Mouse (Mus musculus) hindbrain, embryonic 10.5 days (tissue): ENCODE measurements at regions not wholly inside any gene's neighbourhood (a gene's known extent, or its start where the extent isn't known, plus 50 kb on each side); places are given as distances from the start of the nearest gene placed in this dataset.

Source experiments
- DNase-seq: peaks from one replicate; pipeline ENCODE4 v3.0.0-alpha.2; 2017; ENCODE audit warnings: low spot score
- H3K27ac ChIP-seq: fragments of 300-500 bp; sonication (generic); 2 replicates; pipeline ENCODE4 v1.5.1; 2016; ENCODE audit warnings: mild to moderate bottlenecking, moderate library complexity
- H3K27me3 ChIP-seq: fragments of 300-500 bp; sonication (generic); 2 replicates; pipeline ENCODE4 v1.6.1; 2016; ENCODE audit warnings: mild to moderate bottlenecking; ENCODE audit not compliant: poor library complexity, insufficient read depth, severe bottlenecking
- H3K36me3 ChIP-seq: fragments of 300-500 bp; sonication (generic); 2 replicates; pipeline ENCODE4 v1.6.1; 2016; ENCODE audit warnings: mild to moderate bottlenecking, moderate library complexity
- H3K4me1 ChIP-seq: fragments of 300-500 bp; sonication (generic); replicated peaks from 2 replicates; pipeline ENCODE4 v1.6.1; 2016; ENCODE audit warnings: mild to moderate bottlenecking
- H3K4me3 ChIP-seq: fragments of 300-500 bp; sonication (generic); 2 replicates; pipeline ENCODE4 v1.5.1; 2016; ENCODE audit warnings: mild to moderate bottlenecking, moderate library complexity
- H3K9me3 ChIP-seq: fragments of 300-500 bp; sonication (generic); 2 replicates; pipeline ENCODE4 v1.6.1; 2016; ENCODE audit warnings: mild to moderate bottlenecking, moderate library complexity
- WGBS: fragments of 180-500 bp; shearing (Covaris S2); methylation state at CpG from one replicate; pipeline ENCODE4 v1.1.7; 2016; 5-methylcytosine and 5-hydroxymethylcytosine counted together

DNA sequence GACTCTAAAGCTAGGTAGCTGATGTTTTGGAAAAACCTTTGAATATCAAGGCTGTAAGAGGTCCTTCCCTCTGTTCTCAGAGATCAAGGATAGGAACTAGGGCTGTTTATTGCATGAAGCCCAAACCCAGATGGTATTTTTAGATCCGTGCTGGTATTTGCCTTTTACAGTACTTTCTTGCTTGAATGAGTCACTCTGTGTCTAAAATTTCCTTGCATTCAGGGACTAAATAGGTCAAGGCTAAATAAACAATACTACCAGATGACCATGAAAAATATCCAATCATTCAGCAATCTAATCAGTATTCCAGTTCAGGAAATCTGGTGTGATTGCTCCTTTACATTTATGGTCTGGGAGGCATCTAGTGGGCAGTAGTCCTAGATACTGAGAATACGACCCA, 243.6 kb downstream of the Btg1 start:
- H3K27me3 ChIP-seq = no peaks in the 10 kb centered on the region
- H3K4me1 ChIP-seq = no peaks in the 10 kb centered on the region
- H3K36me3 ChIP-seq = no peaks in the 10 kb centered on the region
- WGBS = 78% methylated on average over 2 of the region's 2 CpGs
- H3K27ac ChIP-seq = no peak overlapping the region
- no peak for DNase-seq
- H3K4me3 ChIP-seq = no peak overlapping the region
- H3K9me3 ChIP-seq = no peaks in the 10 kb centered on the region

DNA sequence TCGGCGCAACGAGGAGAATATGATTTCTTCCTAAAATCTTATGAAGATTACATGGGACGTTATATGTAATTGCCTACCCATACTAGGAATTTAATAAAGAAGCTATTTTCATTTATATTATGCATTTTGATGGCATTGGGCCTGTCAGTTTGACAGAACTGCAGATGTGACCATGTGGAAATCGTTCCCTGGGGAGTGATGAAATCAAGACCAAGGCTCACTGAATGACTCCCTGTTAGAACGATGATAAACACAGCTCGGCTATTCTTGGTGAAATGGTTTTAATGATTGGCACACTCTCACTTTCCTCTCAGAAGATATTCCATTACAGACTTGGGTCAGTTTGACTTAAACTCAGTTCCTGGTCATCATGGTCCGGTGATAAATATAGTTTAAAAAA, 246.4 kb downstream of the Btg1 start:
- Histone ChIP-seq H3K9me3 (no peaks in the 10 kb centered on the region), H3K4me1 (no peaks in the 10 kb centered on the region), H3K27ac (no peak overlapping the region), H3K36me3 (no peaks in the 10 kb centered on the region), H3K27me3 (no peaks in the 10 kb centered on the region), H3K4me3 (no peak overlapping the region)
- 84% methylated on average over 8 of the region's 8 CpGs for WGBS
- no peak for DNase-seq

DNA sequence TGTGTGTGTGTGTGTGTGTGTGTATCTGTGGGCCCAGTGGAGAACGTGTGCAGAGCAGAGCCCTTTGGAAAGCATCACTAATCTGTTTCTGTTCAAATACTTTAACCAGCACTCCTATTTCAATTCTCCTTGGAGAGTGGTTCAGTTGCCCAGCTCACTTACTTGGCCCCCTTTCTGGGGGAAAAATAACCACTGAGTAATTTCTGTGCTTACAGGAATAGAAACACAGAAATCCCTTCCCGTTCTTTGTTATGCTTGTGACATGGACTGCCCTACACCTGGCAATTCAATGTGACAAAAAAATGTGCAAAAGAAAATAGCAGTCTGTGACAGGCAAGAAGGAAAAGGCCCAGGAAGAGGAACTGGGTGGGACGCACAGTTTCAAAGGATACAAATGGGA, 249.7 kb downstream of the Btg1 start:
- no peaks in the 10 kb centered on the region for H3K9me3 ChIP-seq
- WGBS = 89% methylated on average over 3 of the region's 3 CpGs

DNA sequence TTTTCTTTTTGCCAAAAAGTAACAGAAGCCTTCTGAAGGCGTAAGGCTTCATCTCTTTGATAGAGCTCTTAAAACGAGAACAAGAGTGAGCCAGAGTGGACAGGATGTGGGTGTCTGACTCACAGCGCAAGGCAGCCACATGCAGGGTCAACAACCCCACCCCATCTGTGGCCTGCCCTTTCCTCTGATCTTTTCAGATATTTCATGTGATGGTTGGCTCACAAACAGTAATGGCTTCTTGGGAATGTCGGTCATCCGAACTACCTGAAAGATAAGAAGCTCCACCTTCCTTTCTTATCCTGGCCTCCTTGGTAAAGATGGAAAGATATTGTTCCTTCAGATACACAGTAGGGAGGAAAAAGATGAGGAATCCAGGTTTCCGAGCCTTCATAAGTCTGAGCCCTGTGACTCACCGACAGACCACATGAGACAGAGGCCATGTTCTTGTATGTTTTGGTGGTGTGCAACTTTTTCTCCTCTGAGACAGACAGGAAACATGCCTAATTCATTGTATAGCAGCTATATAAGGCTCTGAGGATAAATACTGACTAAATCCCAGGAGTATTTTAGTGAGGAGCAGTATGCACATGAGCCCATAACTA, 254.9 kb downstream of the Btg1 start:
- DNase-seq = no peak
- Histone ChIP-seq H3K36me3 (no peaks in the 10 kb centered on the region), H3K4me3 (no peak overlapping the region), H3K4me1 (no peaks in the 10 kb centered on the region), H3K27me3 (no peaks in the 10 kb centered on the region), H3K27ac (no peak overlapping the region), H3K9me3 (no peaks in the 10 kb centered on the region)
- 88% methylated on average over 7 of the region's 7 CpGs for WGBS

More for the DNA sequence above, 249.7 kb downstream of the Btg1 start:
- H3K4me1 ChIP-seq = no peaks in the 10 kb centered on the region
- no peak overlapping the region for H3K4me3 ChIP-seq
- no peaks in the 10 kb centered on the region for H3K36me3 ChIP-seq
- no peaks in the 10 kb centered on the region for H3K27me3 ChIP-seq
- no peak for DNase-seq
- H3K27ac ChIP-seq = no peak overlapping the region

DNA sequence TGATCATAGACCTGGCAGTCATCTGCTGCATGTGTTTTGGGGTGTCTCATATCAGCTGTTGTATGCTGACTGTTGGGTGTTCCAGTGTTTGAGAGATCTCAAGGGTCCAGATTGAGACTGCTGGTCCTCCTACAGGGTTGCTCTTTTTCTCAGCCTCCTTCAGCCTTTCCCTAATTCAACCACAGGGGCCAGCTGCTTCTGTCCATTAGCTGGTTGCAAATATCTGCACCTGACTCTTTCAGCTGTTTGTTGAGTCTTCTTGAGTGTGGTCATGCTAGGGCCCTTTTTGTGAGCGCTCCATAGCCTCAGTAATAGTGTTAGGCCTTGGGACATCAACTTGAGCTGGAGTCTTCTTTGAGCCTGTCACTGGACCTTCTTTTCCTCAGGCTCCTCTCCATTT, 257.8 kb downstream of the Btg1 start:
- Histone ChIP-seq H3K4me3 (no peak overlapping the region), H3K4me1 (no peaks in the 10 kb centered on the region), H3K27ac (no peak overlapping the region), H3K9me3 (no peaks in the 10 kb centered on the region), H3K36me3 (no peaks in the 10 kb centered on the region), H3K27me3 (no peaks in the 10 kb centered on the region)
- no peak for DNase-seq
- WGBS = 90% methylated on average over 1 of the region's 1 CpGs

DNA sequence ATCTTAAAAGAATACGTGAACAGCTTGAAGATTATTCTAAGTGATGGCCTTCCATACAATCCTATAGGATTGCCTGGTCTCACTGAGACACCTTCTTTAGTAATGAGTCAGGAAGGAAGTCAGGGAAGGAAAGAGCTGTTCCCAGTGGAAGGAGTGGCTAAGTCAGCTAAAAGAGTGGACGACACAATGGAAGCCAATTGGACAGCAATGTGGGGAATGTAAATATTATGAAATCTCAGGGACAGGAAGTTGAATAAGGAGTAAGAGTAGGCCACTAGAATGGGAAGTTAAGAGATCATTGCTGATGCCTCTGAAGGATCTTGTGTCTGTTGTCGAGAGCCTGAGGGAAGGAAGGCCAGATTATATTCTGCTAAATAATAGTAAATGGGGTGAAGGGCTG, 258.9 kb downstream of the Btg1 start:
- WGBS = 83% methylated on average over 3 of the region's 3 CpGs
- no peaks in the 10 kb centered on the region for H3K9me3 ChIP-seq
- no peaks in the 10 kb centered on the region for H3K36me3 ChIP-seq
- no peaks in the 10 kb centered on the region for H3K27me3 ChIP-seq
- no peak overlapping the region for H3K27ac ChIP-seq
- no peak overlapping the region for H3K4me3 ChIP-seq
- no peak for DNase-seq
- H3K4me1 ChIP-seq = no peaks in the 10 kb centered on the region

DNA sequence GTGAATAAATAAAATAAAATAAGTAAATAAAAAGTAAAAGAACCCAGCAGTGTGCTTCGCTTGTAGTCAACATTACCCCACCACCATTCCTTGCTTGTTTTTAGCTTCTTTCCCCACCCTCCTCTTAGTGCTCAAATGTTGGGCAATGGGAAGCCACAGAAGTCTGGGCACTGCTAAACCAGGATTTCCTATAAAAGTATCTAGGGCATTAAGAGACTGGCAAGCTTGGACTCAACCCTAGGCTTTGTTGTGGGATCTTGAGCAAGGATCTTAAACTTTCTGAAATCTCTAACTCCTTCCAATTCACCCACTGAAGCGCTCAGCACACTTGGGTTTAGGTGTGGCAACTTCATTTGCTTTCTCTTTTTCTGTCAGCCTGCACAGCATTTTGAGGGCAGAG, 262.6 kb downstream of the Btg1 start:
- WGBS = 92% methylated on average over 2 of the region's 2 CpGs
- no peak overlapping the region for H3K4me3 ChIP-seq
- no peak for DNase-seq

DNA sequence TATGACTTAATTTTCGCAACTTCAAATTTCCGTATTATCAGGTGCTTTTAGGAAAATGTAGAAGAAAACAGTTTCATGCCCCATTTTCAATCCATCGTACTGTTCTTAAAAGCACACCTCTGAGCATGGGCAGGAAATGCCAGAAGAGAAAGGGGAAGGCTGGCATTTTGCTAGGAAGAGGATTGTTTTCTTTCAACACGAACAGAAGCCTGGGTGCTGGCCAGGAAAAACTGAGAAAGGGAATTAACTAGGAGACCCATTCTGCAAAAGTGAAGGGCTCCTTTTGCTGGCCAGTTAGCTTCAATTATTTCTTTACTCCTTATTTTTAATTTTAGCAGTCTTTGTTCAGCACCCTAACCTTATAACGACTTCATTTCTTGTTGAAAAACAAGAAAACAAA, 264.0 kb downstream of the Btg1 start:
- Histone ChIP-seq H3K9me3 (no peaks in the 10 kb centered on the region), H3K4me3 (no peak overlapping the region), H3K36me3 (no peaks in the 10 kb centered on the region), H3K27me3 (no peaks in the 10 kb centered on the region), H3K4me1 (peaks cover 16% of the 10 kb centered on the region), H3K27ac (peak overlapping the region; percentile 75)
- 87% methylated on average over 5 of the region's 5 CpGs for WGBS
- DNase-seq = no peak

More for the DNA sequence above, 262.6 kb downstream of the Btg1 start:
- Histone ChIP-seq H3K36me3 (no peaks in the 10 kb centered on the region), H3K9me3 (no peaks in the 10 kb centered on the region), H3K27ac (no peak overlapping the region), H3K4me1 (peaks cover 16% of the 10 kb centered on the region), H3K27me3 (no peaks in the 10 kb centered on the region)

DNA sequence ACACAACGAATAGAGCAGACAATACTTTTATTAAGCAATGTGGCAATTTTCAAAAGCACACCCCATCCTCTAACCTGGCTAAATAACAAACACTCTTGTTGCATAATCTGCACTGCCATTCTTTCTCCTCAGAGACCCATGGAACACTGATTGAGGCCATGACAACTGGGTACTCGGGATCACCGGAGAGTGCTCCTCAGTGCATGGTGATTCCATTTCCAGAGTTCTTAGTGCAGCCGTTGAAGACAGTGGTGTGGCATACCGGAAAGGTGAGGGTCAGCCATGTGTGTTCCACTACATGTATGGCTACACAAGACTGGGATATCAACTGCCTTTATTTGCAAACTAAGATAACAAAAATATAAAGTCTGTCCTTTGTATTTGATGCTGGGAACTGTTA, 264.4 kb downstream of the Btg1 start:
- Histone ChIP-seq H3K4me1 (peaks cover 16% of the 10 kb centered on the region), H3K27ac (peak overlapping the region; percentile 75), H3K9me3 (no peaks in the 10 kb centered on the region), H3K27me3 (no peaks in the 10 kb centered on the region), H3K36me3 (no peaks in the 10 kb centered on the region), H3K4me3 (no peak overlapping the region)
- no peak for DNase-seq
- 77% methylated on average over 5 of the region's 5 CpGs for WGBS

DNA sequence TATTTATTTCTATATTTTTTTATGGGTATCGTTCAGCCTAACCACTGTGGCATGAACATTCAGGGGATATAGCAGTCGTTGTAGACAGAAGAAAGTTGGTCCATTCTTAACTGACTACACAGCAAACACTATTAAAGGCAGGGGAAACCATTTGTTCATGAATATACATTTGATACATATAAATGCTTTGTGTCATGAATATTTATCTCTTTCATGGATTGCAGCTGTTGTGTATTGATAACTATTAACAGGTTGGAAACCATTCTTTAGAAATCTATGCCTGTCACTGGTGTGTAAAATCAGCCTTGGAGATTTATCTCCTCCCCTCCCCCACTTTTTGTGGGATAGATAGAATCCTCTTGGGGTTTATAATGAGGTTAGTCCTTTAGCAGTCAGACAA, 264.9 kb downstream of the Btg1 start:
- Histone ChIP-seq H3K4me3 (no peak overlapping the region), H3K9me3 (no peaks in the 10 kb centered on the region), H3K27me3 (no peaks in the 10 kb centered on the region), H3K27ac (peak overlapping the region; percentile 75), H3K36me3 (no peaks in the 10 kb centered on the region), H3K4me1 (peaks cover 16% of the 10 kb centered on the region)
- 69% methylated on average over 2 of the region's 2 CpGs for WGBS
- no peak for DNase-seq

DNA sequence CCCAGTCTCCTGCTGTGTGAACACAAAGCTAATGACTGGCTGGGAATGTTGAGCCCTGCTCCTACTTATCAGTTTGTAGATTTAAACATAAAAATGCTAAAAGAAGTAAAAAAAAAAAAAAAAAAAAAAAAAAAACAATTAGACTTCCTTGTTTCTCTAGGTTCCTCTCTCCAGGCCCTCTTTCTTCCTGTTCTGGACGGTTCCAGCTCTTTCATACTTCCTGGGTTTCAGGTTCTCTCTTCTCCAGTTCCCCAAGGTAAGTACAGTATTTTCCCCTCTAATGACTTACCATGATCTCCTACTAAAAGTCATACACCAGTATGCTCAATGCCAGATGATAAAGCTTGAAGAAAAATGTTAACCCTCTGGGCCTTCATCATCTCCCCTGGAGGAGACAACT, 284.3 kb downstream of the Btg1 start:
- H3K4me1 ChIP-seq = no peaks in the 10 kb centered on the region
- H3K36me3 ChIP-seq = no peaks in the 10 kb centered on the region
- no peak overlapping the region for H3K27ac ChIP-seq
- H3K27me3 ChIP-seq = no peaks in the 10 kb centered on the region
- 76% methylated on average over 1 of the region's 1 CpGs for WGBS
- no peaks in the 10 kb centered on the region for H3K9me3 ChIP-seq
- no peak overlapping the region for H3K4me3 ChIP-seq
- DNase-seq = no peak

DNA sequence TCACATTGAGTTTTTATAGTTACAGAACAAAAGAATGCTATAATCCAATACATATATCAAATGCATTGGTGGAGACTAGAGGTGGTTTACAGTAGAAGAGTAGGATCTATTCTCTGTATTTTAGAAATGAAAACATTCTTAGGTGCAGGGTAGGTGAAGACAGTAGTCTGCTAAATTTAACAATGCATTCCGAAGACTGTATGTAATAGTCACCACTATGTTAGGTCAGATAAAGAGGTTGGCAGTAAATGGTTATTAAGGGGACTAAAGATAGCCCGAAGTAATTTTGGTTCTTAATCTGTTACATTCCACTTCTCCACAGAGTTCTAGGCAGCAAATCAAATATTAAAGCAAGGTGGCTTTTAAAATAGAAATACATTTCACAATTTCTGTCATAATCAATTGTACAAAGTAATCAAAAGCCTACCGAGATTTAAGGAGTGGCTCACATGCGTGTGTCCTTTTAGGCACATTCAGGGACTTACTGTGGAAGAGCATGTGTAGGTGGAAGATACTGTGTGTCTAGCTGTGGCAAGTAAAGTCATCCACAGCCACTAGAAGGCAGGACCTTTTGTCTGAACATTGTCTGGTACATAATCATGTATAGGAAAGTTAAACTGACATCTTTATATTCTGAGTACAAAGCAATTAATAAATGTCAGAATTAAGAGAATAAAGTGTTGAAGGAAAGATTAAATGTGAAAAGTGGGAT, 288.4 kb downstream of the Btg1 start:
- H3K27ac ChIP-seq = no peak overlapping the region
- no peaks in the 10 kb centered on the region for H3K27me3 ChIP-seq
- H3K4me3 ChIP-seq = no peak overlapping the region
- H3K9me3 ChIP-seq = no peaks in the 10 kb centered on the region
- no peaks in the 10 kb centered on the region for H3K4me1 ChIP-seq
- H3K36me3 ChIP-seq = no peaks in the 10 kb centered on the region
- no peak for DNase-seq
- 93% methylated on average over 4 of the region's 4 CpGs for whole genome bisulfite sequencing

DNA sequence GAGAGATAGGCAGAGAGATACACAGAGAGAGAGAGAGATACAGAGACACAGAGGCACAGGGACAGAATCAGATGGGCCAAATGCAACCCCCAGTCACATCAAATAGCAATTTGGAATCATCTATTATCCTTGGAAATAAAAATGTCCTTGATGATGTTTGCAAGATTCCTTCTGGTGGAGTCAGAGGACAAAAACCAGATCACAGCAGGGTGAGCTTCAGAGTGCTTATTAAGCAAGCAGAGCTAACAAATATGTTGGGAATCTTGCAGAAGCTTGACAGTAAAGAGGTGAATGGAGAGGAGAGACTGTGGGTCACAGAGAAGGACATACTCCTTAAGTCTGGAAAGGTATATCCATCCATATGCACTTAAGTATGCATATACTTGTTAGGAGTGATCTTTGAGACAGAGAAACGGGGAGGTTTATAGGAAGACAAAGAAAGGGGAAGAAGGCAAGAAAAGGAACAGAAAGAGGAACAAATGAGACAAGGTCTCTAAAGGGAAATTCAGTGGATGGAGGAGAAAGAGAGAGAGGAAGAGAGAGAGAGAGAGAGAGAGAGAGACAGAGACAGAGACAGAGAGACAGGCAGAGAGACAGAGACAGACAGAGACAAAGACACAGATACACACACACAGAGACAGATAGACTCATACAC, 293.0 kb downstream of the Btg1 start:
- 82% methylated on average over 1 of the region's 1 CpGs for WGBS
- H3K4me3 ChIP-seq = no peak overlapping the region
- H3K36me3 ChIP-seq = no peaks in the 10 kb centered on the region
- no peak for DNase-seq
- no peak overlapping the region for H3K27ac ChIP-seq
- H3K27me3 ChIP-seq = no peaks in the 10 kb centered on the region
- no peaks in the 10 kb centered on the region for H3K4me1 ChIP-seq
- H3K9me3 ChIP-seq = peaks cover 14% of the 10 kb centered on the region
